Mouse (Mus musculus) intestine, embryonic 16.5 days (tissue): ENCODE measurements at regions not wholly inside any gene's neighbourhood (a gene's known extent, or its start where the extent isn't known, plus 50 kb on each side); places are given as distances from the start of the nearest gene placed in this dataset.

ENCODE experiments used
- ATAC-seq: fragments of 200-750 bp; cut with Nextera tagmentation; 2 replicates; pipeline ENCODE4 v1.8.0; 2017; ENCODE audit warnings: moderate TSS enrichment, moderate library complexity
- H3K27ac ChIP-seq: fragments of 300-500 bp; sonication (generic); 2 replicates; pipeline ENCODE4 v1.5.1; 2014; ENCODE audit warnings: mild to moderate bottlenecking, low read length
- H3K27me3 ChIP-seq: fragments of 300-500 bp; sonication (generic); replicated peaks from 2 replicates; pipeline ENCODE4 v1.6.1; 2014; ENCODE audit warnings: low read length, control low read depth, mixed read lengths; ENCODE audit not compliant: control insufficient read depth, insufficient read depth
- H3K36me3 ChIP-seq: fragments of 300-500 bp; sonication (generic); 2 replicates; pipeline ENCODE4 v1.6.1; 2014; ENCODE audit warnings: low read length, control low read depth; ENCODE audit not compliant: control insufficient read depth, insufficient read depth
- H3K4me1 ChIP-seq: fragments of 300-500 bp; sonication (generic); 2 replicates; pipeline ENCODE4 v1.6.1; 2014; ENCODE audit warnings: low read length, control low read depth, mixed read lengths; ENCODE audit not compliant: control insufficient read depth, insufficient read depth
- H3K4me2 ChIP-seq: fragments of 300-500 bp; sonication (generic); 2 replicates; pipeline ENCODE4 v1.6.1; 2014; ENCODE audit warnings: low read depth, low read length, control low read depth
- H3K4me3 ChIP-seq: fragments of 300-500 bp; sonication (generic); 2 replicates; pipeline ENCODE4 v1.5.1; 2014; ENCODE audit warnings: mild to moderate bottlenecking, low read length
- H3K9ac ChIP-seq: fragments of 300-500 bp; sonication (generic); 2 replicates; pipeline ENCODE4 v1.6.1; 2014; ENCODE audit warnings: low read depth, low read length
- H3K9me3 ChIP-seq: fragments of 300-500 bp; sonication (generic); 2 replicates; pipeline ENCODE4 v1.6.1; 2016; ENCODE audit warnings: low read length, control low read depth; ENCODE audit not compliant: control insufficient read depth
- WGBS: fragments of 180-500 bp; shearing (Covaris S2); extraction: QIAGEN DNeasy Blood & Tissue Kit; methylation state at CpG from one replicate; pipeline ENCODE4 v1.1.7; 2014; 5-methylcytosine and 5-hydroxymethylcytosine counted together

- Histone ChIP-seq H3K27ac (no peak overlapping the region), H3K4me3 (no peak overlapping the region), H3K4me1 (no peaks in the 10 kb centered on the region), H3K4me2 (no peak overlapping the region), H3K27me3 (no peaks in the 10 kb centered on the region), H3K36me3 (no peaks in the 10 kb centered on the region), H3K9ac (no peak overlapping the region), H3K9me3 (no peaks in the 10 kb centered on the region)
- WGBS: 81% methylated on average over 10 of the region's 10 CpGs
- ATAC-seq: 0 out of 2 replicates have a peak, but pooled peaks have one; percentile 53
Measured at GRCm38 (mm10) chr4:53270433-53270832, 110.7 kb upstream of the Abca1 start.

GRCm38 (mm10) chr4:53269999-53270398 is 110.3 kb upstream of the Abca1 start:
- Histone ChIP-seq H3K36me3 (no peaks in the 10 kb centered on the region), H3K4me3 (no peak overlapping the region), H3K27me3 (no peaks in the 10 kb centered on the region), H3K4me2 (no peak overlapping the region), H3K9ac (no peak overlapping the region), H3K9me3 (no peaks in the 10 kb centered on the region), H3K4me1 (no peaks in the 10 kb centered on the region), H3K27ac (no peak overlapping the region)
- WGBS: 71% methylated on average over 5 of the region's 5 CpGs
- peak; percentile 56; the same call in 1 of the 2 replicates for ATAC-seq

GRCm38 (mm10) chr4:53269251-53269842 is 109.7 kb upstream of the Abca1 start:
- ATAC-seq: no peak
- H3K9ac ChIP-seq: no peak overlapping the region
- 88% methylated on average over 5 of the region's 5 CpGs for WGBS
- H3K4me1 ChIP-seq: 0 out of 2 replicates have a peak, but pooled peaks cover under 1% of the 10 kb centered on the region
- H3K27ac ChIP-seq: no peak overlapping the region
- no peaks in the 10 kb centered on the region for H3K27me3 ChIP-seq
- no peaks in the 10 kb centered on the region for H3K36me3 ChIP-seq
- no peak overlapping the region for H3K4me3 ChIP-seq
- no peaks in the 10 kb centered on the region for H3K9me3 ChIP-seq
- H3K4me2 ChIP-seq: no peak overlapping the region

GRCm38 (mm10) chr4:53264901-53265300 is 105.2 kb upstream of the Abca1 start:
- no peak overlapping the region for H3K4me3 ChIP-seq
- H3K36me3 ChIP-seq: no peaks in the 10 kb centered on the region
- ATAC-seq: no peak
- no peak overlapping the region for H3K9ac ChIP-seq
- no peak overlapping the region for H3K27ac ChIP-seq
- no peaks in the 10 kb centered on the region for H3K27me3 ChIP-seq
- 76% methylated on average over 5 of the region's 5 CpGs for WGBS
- no peaks in the 10 kb centered on the region for H3K9me3 ChIP-seq
- peaks cover 15% of the 10 kb centered on the region; the same call in 1 of the 2 replicates for H3K4me1 ChIP-seq
- no peak overlapping the region for H3K4me2 ChIP-seq

- no peak overlapping the region for H3K4me3 ChIP-seq
- H3K36me3 ChIP-seq: no peaks in the 10 kb centered on the region
- H3K9ac ChIP-seq: no peak overlapping the region
- no peak overlapping the region for H3K4me2 ChIP-seq
- ATAC-seq: no peak
- H3K27ac ChIP-seq: no peak overlapping the region
- WGBS: 71% methylated on average over 2 of the region's 2 CpGs
- no peaks in the 10 kb centered on the region for H3K27me3 ChIP-seq
- H3K4me1 ChIP-seq: peaks cover 15% of the 10 kb centered on the region; the same call in 1 of the 2 replicates
- H3K9me3 ChIP-seq: no peaks in the 10 kb centered on the region
Measured at GRCm38 (mm10) chr4:53264501-53264900, 104.8 kb upstream of the Abca1 start.

- Histone ChIP-seq H3K4me3 (no peak overlapping the region), H3K36me3 (no peaks in the 10 kb centered on the region), H3K9ac (no peak overlapping the region), H3K4me1 (peaks cover 15% of the 10 kb centered on the region; the same call in 1 of the 2 replicates), H3K27me3 (no peaks in the 10 kb centered on the region), H3K4me2 (no peak overlapping the region), H3K9me3 (no peaks in the 10 kb centered on the region), H3K27ac (no peak overlapping the region)
- ATAC-seq: peak; percentile 90
- 43% methylated on average over 13 of the region's 13 CpGs for WGBS
Measured at GRCm38 (mm10) chr4:53263776-53264175, 104.1 kb upstream of the Abca1 start.

- Histone ChIP-seq H3K4me3 (no peak overlapping the region), H3K27ac (no peak overlapping the region), H3K36me3 (no peaks in the 10 kb centered on the region), H3K9me3 (no peaks in the 10 kb centered on the region), H3K4me1 (peaks cover 15% of the 10 kb centered on the region; the same call in 1 of the 2 replicates), H3K27me3 (no peaks in the 10 kb centered on the region), H3K4me2 (no peak overlapping the region), H3K9ac (no peak overlapping the region)
- ATAC-seq: no peak
- WGBS: 67% methylated on average over 5 of the region's 5 CpGs
Measured at GRCm38 (mm10) chr4:53262466-53262865, 102.8 kb upstream of the Abca1 start.

- Histone ChIP-seq H3K9me3 (no peaks in the 10 kb centered on the region), H3K9ac (no peak overlapping the region), H3K4me2 (no peak overlapping the region), H3K27ac (no peak overlapping the region), H3K36me3 (no peaks in the 10 kb centered on the region), H3K4me1 (peaks cover 15% of the 10 kb centered on the region; the same call in 1 of the 2 replicates), H3K4me3 (no peak overlapping the region), H3K27me3 (no peaks in the 10 kb centered on the region)
- WGBS: 76% methylated on average over 6 of the region's 6 CpGs
- no peak for ATAC-seq
Measured at GRCm38 (mm10) chr4:53261556-53262140, 102.0 kb upstream of the Abca1 start.

GRCm38 (mm10) chr4:53258975-53259374 is 99.3 kb upstream of the Abca1 start:
- Histone ChIP-seq H3K9ac (no peak overlapping the region), H3K9me3 (no peaks in the 10 kb centered on the region), H3K4me3 (no peak overlapping the region), H3K27me3 (no peaks in the 10 kb centered on the region), H3K4me1 (peaks cover 10% of the 10 kb centered on the region; the same call in 1 of the 2 replicates), H3K36me3 (no peaks in the 10 kb centered on the region), H3K4me2 (no peak overlapping the region), H3K27ac (no peak overlapping the region)
- 85% methylated on average over 6 of the region's 6 CpGs for WGBS
- ATAC-seq: peak; percentile 54; the same call in 1 of the 2 replicates
